Mouse (Mus musculus): ENCODE results near the gene Prpf19.

DNA sequence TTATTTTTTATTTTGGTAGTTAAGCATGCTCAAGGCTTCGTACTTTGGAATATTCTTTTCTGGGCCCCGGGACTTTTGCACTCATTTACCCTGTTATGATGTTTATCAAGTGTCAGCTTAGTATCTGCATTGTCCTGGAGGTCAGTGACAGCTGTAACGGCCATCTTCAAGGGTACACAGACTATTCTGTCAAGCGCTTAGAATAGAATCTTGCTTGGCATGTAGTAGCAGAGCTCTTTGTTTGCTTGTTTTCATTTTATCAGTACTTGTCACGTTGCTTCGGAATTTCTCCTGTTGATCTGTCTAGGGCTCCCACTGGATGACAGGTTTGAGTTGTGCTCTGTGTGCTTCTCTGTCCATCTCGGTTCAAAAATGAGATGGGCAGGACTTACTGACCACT lies 1.8 kb downstream of the Prpf19 start:
- TF ChIP-seq TAL1 (IDR thresholded peaks at IDR 0.05; ENCODE audit: low read length): no peak
- TF ChIP-seq GATA1 (IDR thresholded peaks at IDR 0.05; ENCODE audit: low read length): no peak
